Mouse (Mus musculus) heart, embryonic 15.5 days (tissue): Measurements from ENCODE around the gene Tcf7. TPM values are rescaled to one million over a fixed set of nuclear protein-coding genes. Genes with fewer than 3 reads are reported as not detected.

ENCODE experiments used
- ATAC-seq: fragments of 200-750 bp; cut with Nextera tagmentation; replicated peaks from 2 replicates; pipeline ENCODE4 v1.8.0; 2017; ENCODE audit warnings: low read depth, moderate TSS enrichment; ENCODE audit not compliant: insufficient number of reproducible peaks, insufficient read depth, low FRiP score
- H3K27ac ChIP-seq: fragments of 300-500 bp; sonication (generic); 2 replicates; pipeline ENCODE4 v1.5.1; 2015; ENCODE audit warnings: mild to moderate bottlenecking, inconsistent platforms
- H3K27me3 ChIP-seq: fragments of 300-500 bp; sonication (generic); 2 replicates; pipeline ENCODE4 v1.6.1; 2015; ENCODE audit warnings: inconsistent platforms
- H3K36me3 ChIP-seq: fragments of 300-500 bp; sonication (generic); 2 replicates; pipeline ENCODE4 v1.6.1; 2015; ENCODE audit warnings: mild to moderate bottlenecking, inconsistent platforms
- H3K4me1 ChIP-seq: fragments of 300-500 bp; sonication (generic); replicated peaks from 2 replicates; pipeline ENCODE4 v1.6.1; 2015; ENCODE audit warnings: inconsistent platforms
- H3K4me2 ChIP-seq: fragments of 300-500 bp; sonication (generic); 2 replicates; pipeline ENCODE4 v1.6.1; 2015; ENCODE audit warnings: inconsistent platforms, mild to moderate bottlenecking, moderate library complexity
- H3K4me3 ChIP-seq: fragments of 300-500 bp; sonication (generic); 2 replicates; pipeline ENCODE4 v1.5.1; 2015; ENCODE audit warnings: mild to moderate bottlenecking, inconsistent platforms
- H3K9ac ChIP-seq: fragments of 300-500 bp; sonication (generic); 2 replicates; pipeline ENCODE4 v1.6.1; 2015; ENCODE audit warnings: mild to moderate bottlenecking, inconsistent platforms
- H3K9me3 ChIP-seq: fragments of 300-500 bp; sonication (generic); replicated peaks from 2 replicates; pipeline ENCODE4 v1.6.1; 2016; ENCODE audit warnings: inconsistent platforms
- WGBS: fragments of 180-500 bp; shearing (Covaris S2); methylation state at CpG from one replicate; pipeline ENCODE4 v1.1.7; 2015; ENCODE audit warnings: mixed read lengths; 5-methylcytosine and 5-hydroxymethylcytosine counted together
- polyA plus RNA-seq: library from polyadenylated mRNA; unstranded; fragments of >200 nt; fragmentation: Nextera tagmentation; extraction: Ambion mirVana; gene quantifications from 2 replicates; pipeline ENCODE4 v1.2.1, GENCODE M21; 2015

Tcf7 gene
- polyA plus RNA-seq, 1 experiment from 2014 or later: 5.0 TPM

DNA sequence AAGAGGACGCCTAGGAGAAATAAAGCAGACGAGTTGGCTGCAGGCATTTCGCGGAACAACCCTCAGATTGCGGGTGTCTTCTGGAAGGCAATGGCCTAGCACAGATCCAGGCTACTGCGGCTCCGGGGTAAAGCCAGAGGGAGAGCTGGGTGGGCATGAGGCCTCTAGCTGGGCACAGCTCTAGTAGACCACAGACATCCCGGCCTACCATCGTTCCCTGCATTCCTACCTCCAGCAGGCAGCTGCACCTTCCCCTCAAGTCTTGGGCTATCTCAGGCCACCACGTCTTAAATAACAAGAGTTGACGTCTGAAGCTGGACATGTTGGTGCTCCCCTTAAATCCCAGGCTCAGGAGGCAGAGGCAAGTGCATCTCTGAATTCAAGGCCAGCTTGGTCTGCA is 20.5 kb downstream of the Tcf7 start:
- H3K9me3 ChIP-seq: no peaks in the 10 kb centered on the region
- no peak for ATAC-seq
- H3K27me3 ChIP-seq: no peaks in the 10 kb centered on the region
- H3K36me3 ChIP-seq: no peaks in the 10 kb centered on the region
- H3K4me3 ChIP-seq: no peak overlapping the region
- H3K4me1 ChIP-seq: peaks cover 21% of the 10 kb centered on the region
- no peak overlapping the region for H3K9ac ChIP-seq
- 86% methylated on average over 11 of the region's 11 CpGs for WGBS
- H3K4me2 ChIP-seq: no peak overlapping the region
- H3K27ac ChIP-seq: no peak overlapping the region

DNA sequence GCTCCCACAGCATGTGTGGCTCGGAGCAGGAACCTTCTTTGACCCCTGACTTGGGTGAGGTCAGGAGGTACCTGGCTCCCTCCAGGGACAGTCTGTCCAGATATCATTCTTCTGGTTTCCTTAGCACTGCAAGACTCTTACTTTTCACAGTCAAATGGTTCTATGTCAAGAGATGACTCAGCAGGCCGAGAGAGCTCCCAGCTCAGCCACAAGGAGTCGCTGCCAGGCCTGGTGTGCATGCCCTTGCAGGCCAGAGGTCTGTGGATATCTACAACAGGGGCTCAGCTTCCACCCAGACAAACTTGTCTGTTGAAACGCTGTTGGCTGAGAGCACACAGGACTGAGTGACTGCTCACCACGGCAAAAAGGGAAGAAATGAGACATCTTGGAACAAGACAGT is 20.9 kb downstream of the Tcf7 start:
- no peak for ATAC-seq

DNA sequence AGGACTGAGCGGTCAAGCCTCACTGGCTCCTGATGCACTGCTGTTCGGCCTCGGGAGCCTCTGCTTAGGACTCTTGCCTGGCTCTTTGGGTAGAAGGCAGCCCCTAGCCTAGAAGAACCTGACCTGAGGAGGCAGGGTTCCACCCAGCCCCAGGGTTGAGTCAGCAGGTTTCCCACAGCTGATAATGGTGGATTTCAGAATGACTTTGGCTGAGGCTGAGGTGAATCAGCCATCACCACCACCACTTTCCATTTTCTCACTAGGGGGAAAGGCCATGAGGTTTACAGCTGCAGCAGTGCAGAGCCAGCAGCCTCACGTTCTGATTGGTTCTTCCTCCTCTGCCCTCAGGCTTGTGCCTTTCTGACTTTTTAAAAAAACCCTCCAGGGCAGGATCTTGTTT is 21.9 kb downstream of the Tcf7 start:
- no peak for ATAC-seq
- H3K36me3 ChIP-seq: no peaks in the 10 kb centered on the region
- H3K4me2 ChIP-seq: no peak overlapping the region
- H3K27ac ChIP-seq: no peak overlapping the region
- H3K27me3 ChIP-seq: no peaks in the 10 kb centered on the region
- H3K9ac ChIP-seq: no peak overlapping the region
- no peak overlapping the region for H3K4me3 ChIP-seq
- H3K9me3 ChIP-seq: no peaks in the 10 kb centered on the region
- H3K4me1 ChIP-seq: peaks cover 12% of the 10 kb centered on the region
- WGBS: 81% methylated on average over 4 of the region's 4 CpGs

More for the DNA sequence above, 20.9 kb downstream of the Tcf7 start:
- H3K4me1 ChIP-seq: peaks cover 21% of the 10 kb centered on the region
- H3K27me3 ChIP-seq: no peaks in the 10 kb centered on the region
- no peak overlapping the region for H3K9ac ChIP-seq
- no peaks in the 10 kb centered on the region for H3K9me3 ChIP-seq
- no peaks in the 10 kb centered on the region for H3K36me3 ChIP-seq
- no peak overlapping the region for H3K4me3 ChIP-seq
- H3K27ac ChIP-seq: no peak overlapping the region
- 38% methylated on average over 5 of the region's 5 CpGs for WGBS
- no peak overlapping the region for H3K4me2 ChIP-seq

DNA sequence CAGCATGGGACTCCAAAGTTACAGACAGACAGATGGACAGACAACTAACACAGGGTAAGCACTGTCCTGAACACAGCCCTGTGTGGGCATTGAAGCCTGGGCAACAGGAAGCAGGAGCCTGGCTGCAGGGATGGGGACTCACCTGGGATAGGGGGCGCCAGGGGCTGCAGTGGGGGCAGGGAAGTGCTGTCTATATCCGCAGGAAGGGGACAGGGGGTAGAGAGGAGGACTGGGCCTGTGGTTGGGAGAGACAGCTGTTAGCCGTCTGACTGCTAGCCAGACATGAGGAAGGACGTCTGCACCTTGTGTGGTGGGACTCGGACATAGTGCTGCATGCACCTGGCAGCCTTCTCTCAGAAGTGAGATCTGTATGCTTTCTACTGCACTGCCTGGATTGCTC is 24.1 kb downstream of the Tcf7 start:
- H3K27ac ChIP-seq: no peak overlapping the region
- no peak for ATAC-seq
- H3K4me2 ChIP-seq: no peak overlapping the region
- 73% methylated on average over 5 of the region's 5 CpGs for WGBS
- H3K4me3 ChIP-seq: no peak overlapping the region
- no peaks in the 10 kb centered on the region for H3K9me3 ChIP-seq
- no peaks in the 10 kb centered on the region for H3K36me3 ChIP-seq
- peaks cover 7% of the 10 kb centered on the region; the same call in 1 of the 2 replicates for H3K4me1 ChIP-seq
- no peaks in the 10 kb centered on the region for H3K27me3 ChIP-seq
- H3K9ac ChIP-seq: no peak overlapping the region

DNA sequence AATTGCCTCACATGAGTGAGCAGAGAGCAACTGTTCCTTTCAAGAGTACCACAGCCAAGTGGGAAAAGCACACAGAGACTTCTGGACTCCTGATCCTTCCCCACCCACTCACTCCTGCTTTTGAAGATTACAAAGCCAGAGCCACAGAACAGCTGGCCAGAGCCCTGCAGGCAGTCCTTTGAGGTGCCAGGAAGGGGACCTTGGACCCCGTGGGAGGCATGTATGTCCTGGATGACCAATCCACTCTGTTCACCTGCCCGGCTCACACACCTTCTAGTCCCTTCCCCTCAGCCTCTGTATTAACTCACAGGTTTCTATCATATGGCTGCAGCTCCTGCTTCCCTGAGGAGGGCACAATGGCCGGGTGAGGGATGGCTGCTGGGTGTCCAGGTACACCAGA is 25.4 kb downstream of the Tcf7 start:
- Histone ChIP-seq H3K4me1 (peaks cover 8% of the 10 kb centered on the region; the same call in 1 of the 2 replicates), H3K27ac (no peak overlapping the region), H3K27me3 (no peaks in the 10 kb centered on the region), H3K4me3 (no peak overlapping the region), H3K9me3 (no peaks in the 10 kb centered on the region), H3K9ac (no peak overlapping the region), H3K4me2 (no peak overlapping the region), H3K36me3 (no peaks in the 10 kb centered on the region)
- ATAC-seq: no peak
- WGBS: 90% methylated on average over 3 of the region's 3 CpGs

DNA sequence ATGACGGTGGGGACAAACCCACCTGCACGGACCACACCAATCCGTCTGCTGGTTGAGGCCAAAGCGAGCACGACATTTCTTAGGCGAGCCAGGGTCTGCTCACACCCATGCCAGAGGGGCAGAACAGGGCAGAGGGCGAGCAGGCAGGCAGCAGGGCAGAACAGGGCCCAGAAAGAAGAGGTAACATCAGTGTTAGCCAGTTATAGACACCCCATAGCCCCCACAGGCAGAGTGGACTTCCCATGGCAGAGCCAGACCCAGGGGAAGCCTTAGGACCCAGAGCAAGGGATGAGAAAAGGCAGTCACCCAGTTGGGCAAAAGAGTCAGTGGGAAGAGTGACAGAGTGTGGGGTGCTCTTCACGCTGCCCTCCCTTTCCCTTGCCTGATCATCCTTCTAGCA is 27.7 kb downstream of the Tcf7 start:
- H3K9me3 ChIP-seq: no peaks in the 10 kb centered on the region
- no peaks in the 10 kb centered on the region for H3K27me3 ChIP-seq
- H3K27ac ChIP-seq: no peak overlapping the region
- H3K4me3 ChIP-seq: no peak overlapping the region
- H3K9ac ChIP-seq: no peak overlapping the region
- WGBS: 88% methylated on average over 8 of the region's 8 CpGs
- no peak overlapping the region for H3K4me2 ChIP-seq
- H3K4me1 ChIP-seq: peaks cover 8% of the 10 kb centered on the region; the same call in 1 of the 2 replicates
- ATAC-seq: no peak
- H3K36me3 ChIP-seq: no peaks in the 10 kb centered on the region

DNA sequence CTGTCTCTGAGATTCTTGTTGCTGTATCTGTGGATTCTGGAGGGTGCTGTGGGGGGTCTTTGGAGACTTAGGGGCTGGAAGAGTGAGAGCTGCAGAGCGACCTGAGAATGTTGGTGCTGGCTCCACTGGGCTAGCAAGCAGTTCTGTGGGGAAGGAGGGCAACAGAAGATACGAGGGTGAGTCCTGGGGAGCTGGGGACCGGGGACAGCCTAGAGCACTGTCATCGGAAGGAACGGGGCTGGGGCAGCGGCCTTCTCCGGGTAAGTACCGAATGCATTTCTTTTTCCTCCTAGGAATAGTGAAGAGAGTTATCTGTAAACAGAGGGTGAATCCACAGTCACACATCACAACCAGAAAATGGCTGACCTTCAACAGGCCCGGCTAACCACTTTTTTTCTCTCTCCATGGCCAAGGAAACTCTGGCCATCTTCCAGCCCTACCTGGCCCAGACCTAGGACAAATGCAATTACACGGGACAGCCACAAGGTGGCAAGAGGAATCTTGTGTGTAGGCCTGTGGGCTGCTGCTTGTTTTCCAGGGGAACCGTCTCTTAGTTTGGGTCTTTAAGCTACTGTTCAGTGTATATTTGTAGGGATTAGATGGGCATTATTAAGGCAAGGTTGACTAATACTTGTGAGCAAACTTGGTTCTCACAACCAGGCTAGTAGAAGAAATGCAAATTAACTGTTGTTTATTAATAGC is 29.0 kb downstream of the Tcf7 start:
- Histone ChIP-seq H3K4me3 (no peak overlapping the region), H3K4me2 (no peak overlapping the region), H3K27ac (no peak overlapping the region), H3K9ac (no peak overlapping the region), H3K36me3 (no peaks in the 10 kb centered on the region), H3K4me1 (peaks cover 8% of the 10 kb centered on the region; the same call in 1 of the 2 replicates), H3K27me3 (no peaks in the 10 kb centered on the region), H3K9me3 (no peaks in the 10 kb centered on the region)
- 67% methylated on average over 11 of the region's 11 CpGs for WGBS
- ATAC-seq: no peak

DNA sequence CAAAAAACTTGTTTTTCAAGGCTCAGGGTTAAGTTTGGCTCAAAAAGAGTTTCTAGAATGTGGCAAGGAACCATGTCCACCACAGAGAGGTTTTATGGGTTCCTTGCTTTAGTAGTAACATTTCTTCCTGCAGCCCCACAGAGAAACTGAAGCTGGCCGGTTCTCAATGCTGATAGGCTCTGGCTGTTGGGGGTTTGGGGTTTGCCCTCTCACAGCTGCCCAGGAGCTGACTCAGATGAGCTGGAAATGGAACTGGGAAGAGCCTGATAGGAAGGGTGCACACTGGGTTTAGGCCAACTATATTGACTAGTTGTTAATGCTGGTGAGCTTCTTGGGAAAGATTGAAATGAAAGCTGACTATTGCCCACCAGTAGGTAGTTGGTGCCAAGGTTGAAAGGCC is 30.1 kb downstream of the Tcf7 start:
- 44% methylated on average over 1 of the region's 1 CpGs for WGBS
- Histone ChIP-seq H3K9ac (no peak overlapping the region), H3K9me3 (no peaks in the 10 kb centered on the region), H3K27me3 (no peaks in the 10 kb centered on the region), H3K4me1 (peaks cover 8% of the 10 kb centered on the region; the same call in 1 of the 2 replicates), H3K36me3 (peaks cover 2% of the 10 kb centered on the region; the same call in 1 of the 2 replicates), H3K27ac (no peak overlapping the region), H3K4me3 (no peak overlapping the region), H3K4me2 (no peak overlapping the region)
- ATAC-seq: no peak

DNA sequence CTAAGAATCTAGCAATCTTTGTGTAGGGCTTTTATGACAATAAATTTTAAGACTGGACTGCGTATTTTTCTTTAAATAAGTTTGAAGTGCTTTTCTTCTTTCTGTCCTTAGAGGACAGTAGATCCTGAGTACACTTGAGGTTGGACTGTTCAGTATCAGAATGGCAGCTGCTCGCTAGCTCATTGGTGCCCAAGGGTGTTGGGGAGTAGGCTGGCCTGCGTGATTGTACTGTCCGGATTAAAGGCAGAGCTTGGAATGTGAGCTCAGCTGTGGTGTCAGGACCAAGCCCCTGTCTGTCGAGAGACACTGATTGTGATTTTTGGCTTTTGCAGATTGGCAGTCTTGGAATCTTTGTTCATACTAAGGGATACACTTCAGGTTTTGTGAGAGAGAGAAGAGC is 31.0 kb downstream of the Tcf7 start:
- Histone ChIP-seq H3K4me2 (no peak overlapping the region), H3K36me3 (peaks cover 6% of the 10 kb centered on the region; the same call in 1 of the 2 replicates), H3K27ac (no peak overlapping the region), H3K4me1 (peaks cover 8% of the 10 kb centered on the region; the same call in 1 of the 2 replicates), H3K9ac (no peak overlapping the region), H3K9me3 (no peaks in the 10 kb centered on the region), H3K4me3 (no peak overlapping the region), H3K27me3 (no peaks in the 10 kb centered on the region)
- 40% methylated on average over 5 of the region's 5 CpGs for WGBS
- no peak for ATAC-seq

DNA sequence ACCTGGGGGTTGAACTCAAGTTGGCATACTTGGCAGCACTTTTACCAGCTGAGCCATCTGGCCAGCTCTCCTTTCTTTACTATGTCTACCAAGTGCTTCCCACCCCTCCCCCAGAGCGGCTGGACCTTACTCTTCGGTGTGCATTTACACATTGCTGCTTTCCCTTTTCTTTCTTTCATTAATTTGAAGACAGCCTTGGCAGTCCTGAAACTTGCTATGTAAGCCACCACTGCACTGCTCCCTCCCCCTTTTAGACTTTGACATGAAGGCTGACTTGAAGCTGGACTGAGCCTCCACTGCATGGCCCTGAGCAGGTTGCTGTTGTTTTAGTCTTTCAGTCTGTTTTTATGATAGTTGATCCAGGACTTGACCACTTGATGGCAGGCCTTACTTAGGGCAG is 33.4 kb downstream of the Tcf7 start:
- Histone ChIP-seq H3K27ac (no peak overlapping the region), H3K36me3 (peaks cover 24% of the 10 kb centered on the region), H3K4me3 (no peak overlapping the region), H3K4me2 (no peak overlapping the region), H3K9me3 (no peaks in the 10 kb centered on the region), H3K27me3 (no peaks in the 10 kb centered on the region), H3K9ac (no peak overlapping the region), H3K4me1 (peaks cover 6% of the 10 kb centered on the region; the same call in 1 of the 2 replicates)
- ATAC-seq: no peak
- 96% methylated on average over 2 of the region's 2 CpGs for WGBS

DNA sequence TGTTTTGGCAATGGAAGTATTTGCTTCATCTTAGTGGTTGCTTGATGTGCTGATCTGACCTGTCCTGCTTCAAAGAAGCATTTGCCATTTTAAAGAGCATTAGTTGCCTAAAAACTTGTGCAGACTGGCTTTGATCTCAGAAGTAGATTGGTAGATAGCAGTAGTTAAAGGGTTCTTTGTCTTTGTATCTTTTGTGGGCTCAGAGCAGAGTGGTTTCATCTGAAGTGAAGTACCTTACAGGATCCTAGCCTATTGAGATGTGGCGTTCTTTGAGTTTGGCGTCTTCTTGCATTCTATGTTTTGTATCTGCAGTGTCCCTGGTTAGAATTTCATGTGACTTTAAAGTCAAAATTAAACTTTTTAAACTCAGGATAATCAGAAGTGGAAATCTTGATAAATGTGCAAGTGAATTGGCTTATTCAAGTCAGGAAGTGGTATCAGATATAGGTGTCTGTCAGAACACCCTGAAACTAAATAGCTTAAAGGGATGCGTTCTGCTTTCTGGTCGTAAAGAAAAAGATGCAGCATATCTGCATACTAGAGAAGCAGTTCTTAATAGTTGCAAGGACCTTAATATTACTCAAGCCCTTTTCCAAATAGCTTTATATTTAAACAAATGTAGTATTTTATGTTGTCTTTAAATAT is 41.8 kb downstream of the Tcf7 start:
- Histone ChIP-seq H3K4me1 (no peaks in the 10 kb centered on the region), H3K27me3 (no peaks in the 10 kb centered on the region), H3K9me3 (no peaks in the 10 kb centered on the region), H3K36me3 (peaks cover 55% of the 10 kb centered on the region), H3K9ac (no peak overlapping the region), H3K4me3 (no peak overlapping the region), H3K4me2 (no peak overlapping the region), H3K27ac (no peak overlapping the region)
- WGBS: 85% methylated on average over 4 of the region's 4 CpGs
- ATAC-seq: no peak

DNA sequence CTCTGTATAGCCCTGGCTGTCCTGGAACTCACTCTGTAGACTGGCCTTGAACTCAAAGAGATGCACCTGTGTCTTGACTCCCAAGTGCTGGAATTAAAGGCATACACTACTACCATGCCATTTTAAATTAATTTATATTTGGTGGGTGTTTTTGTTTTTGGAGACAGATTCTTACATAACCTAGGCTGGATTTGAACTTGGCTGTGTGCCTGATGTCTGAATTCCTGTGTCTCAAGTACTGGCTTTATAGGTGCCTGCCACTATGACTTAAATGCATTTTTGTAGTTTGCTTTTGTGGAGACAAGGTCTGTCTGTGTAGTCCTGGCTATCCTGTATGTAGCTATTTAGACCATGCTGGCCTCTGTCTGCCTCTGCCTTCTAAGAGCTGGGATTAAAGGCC is 48.3 kb downstream of the Tcf7 start:
- peaks cover 19% of the 10 kb centered on the region for H3K36me3 ChIP-seq
- H3K4me3 ChIP-seq: no peak overlapping the region
- peaks cover 20% of the 10 kb centered on the region for H3K4me1 ChIP-seq
- no peak overlapping the region for H3K27ac ChIP-seq
- no peaks in the 10 kb centered on the region for H3K9me3 ChIP-seq
- no peak overlapping the region for H3K9ac ChIP-seq
- ATAC-seq: no peak
- 0 out of 2 replicates have a peak overlapping the region, but pooled peaks have one; percentile 5 for H3K4me2 ChIP-seq
- H3K27me3 ChIP-seq: no peaks in the 10 kb centered on the region
